Comparison of ENCODE assay signal across 25 mouse cellular contexts in genomic region chr13:12227606-12228005, GRCm38 (mm10). TPM values are rescaled to one million over a fixed set of nuclear protein-coding genes. Genes with fewer than 3 reads are reported as not detected.
DNase-seq lines count a peak whose midpoint lies in the region; ATAC-seq and TF ChIP-seq lines count a peak whose summit lies in the region.
"Had no signal": no experiment of that assay in that cellular context is flagged by ENCODE, and none has a peak within 500 bp of the region (broad histone marks: within the 10 kb centered on the region; RNA-seq: fewer than 3 reads in every experiment).

No protein-coding gene starts in this region.

- ATAC-seq in kidney, embryonic 15.5 days (replicated peaks; ENCODE audit: low FRiP score), result no peak
- ATAC-seq: forebrain, embryonic 14.5 days; hindbrain, embryonic 16.5 days had no signal

- peak overlapping the region; percentile 60 for H3K27ac ChIP-seq in gastrocnemius, adult 2 months
- no peak overlapping the region for H3K27ac ChIP-seq in kidney, embryonic 15.5 days
- H3K27ac ChIP-seq: embryonic facial prominence, embryonic 15.5 days; forebrain, embryonic 10.5 days; heart, embryonic 10.5 days; hindbrain, embryonic 12.5 days had no signal

- no peak overlapping the region for H3K9ac ChIP-seq in kidney, embryonic 15.5 days
- H3K9ac ChIP-seq: embryonic facial prominence, embryonic 15.5 days; hindbrain, embryonic 12.5 days had no signal

- no peaks in the 10 kb centered on the region for H3K27me3 ChIP-seq in kidney, embryonic 15.5 days
- H3K27me3 ChIP-seq: CH12.LX; embryonic facial prominence, embryonic 15.5 days; hindbrain, embryonic 12.5 days had no signal

- H3K4me3 ChIP-seq in gastrocnemius, adult 2 months, result no peak overlapping the region
- H3K4me3 ChIP-seq in kidney, embryonic 15.5 days (replicated peaks), result no peak overlapping the region
- H3K4me3 ChIP-seq: embryonic facial prominence, embryonic 15.5 days; erythroblast, embryonic 14.5 days; forebrain, embryonic 10.5 days; heart, embryonic 10.5 days; hindbrain, embryonic 12.5 days had no signal

- no peaks in the 10 kb centered on the region for H3K4me1 ChIP-seq in kidney, embryonic 15.5 days
- H3K4me1 ChIP-seq: embryonic facial prominence, embryonic 15.5 days; forebrain, embryonic 10.5 days; heart, embryonic 10.5 days; hindbrain, embryonic 12.5 days had no signal

- H3K9me3 ChIP-seq in kidney, embryonic 15.5 days (replicated peaks), result no peaks in the 10 kb centered on the region
- H3K9me3 ChIP-seq: embryonic facial prominence, embryonic 15.5 days; forebrain, embryonic 10.5 days; heart, embryonic 10.5 days; hindbrain, embryonic 12.5 days had no signal

- intact Hi-C loops in gastrocnemius, adult 2 months (cut with DNase I), result no loop called here
- intact Hi-C loops in gastrocnemius, postnatal 14 days (cut with DNase I; ENCODE audit: low total_unique reads), result no loop called here

- H3K4me2 ChIP-seq in kidney, embryonic 15.5 days, result no peak overlapping the region
- H3K4me2 ChIP-seq: embryonic facial prominence, embryonic 15.5 days; hindbrain, embryonic 12.5 days had no signal

- WGBS in kidney, embryonic 15.5 days, result 78% methylated on average over 5 of the region's 5 CpGs

- DNase-seq in gastrocnemius, adult 2 months, result no peak
- no peak for DNase-seq in gastrocnemius, postnatal 14 days
- DNase-seq in kidney, postnatal 10 days, result peak; percentile 14
- DNase-seq in lung, postnatal 10 days, result peak; percentile 10
- DNase-seq in lung, postnatal 25 days (ENCODE audit: low spot score), result no peak
- DNase-seq in yolk sac, embryonic 10.5 days (ENCODE audit: low spot score), result peak; percentile 55
- DNase-seq in spleen, postnatal 4 days (ENCODE audit: low spot score in 2 of 2), result no peak
- DNase-seq: adrenal gland, adult 2 months; adrenal gland, postnatal 25 days; cerebellum, adult 18-20 months; cerebellum, adult 9-11 months; cerebellum, postnatal 36 days; gastrocnemius, postnatal 10 days; heart, adult 11 months; heart, postnatal 10 days; heart, postnatal 4 days had no signal

- peaks cover 84% of the 10 kb centered on the region for H3K36me3 ChIP-seq in kidney, embryonic 15.5 days

- no peak for TF ChIP-seq CTCF in gastrocnemius, adult 2 months (IDR thresholded peaks at IDR 0.05)

RNA-seq across cellular contexts. Expression of gene Mtr, which starts 30.3 kb away (rescaled TPM):
- total RNA-seq in gastrocnemius, adult 2 months (2021), result 10 to 100 TPM; 15.6 to 18.0 TPM
- 10 to 100 TPM; 18.1 TPM for total RNA-seq in gastrocnemius, postnatal 14 days (2021)
- polyA plus RNA-seq in kidney, embryonic 15.5 days (2015; fragmentation: Nextera tagmentation; extraction: Ambion mirVana), result 13.7 and 15.0 TPM in 2 replicates

Comparison
In these comparisons a context has a peak if more than half of its experiments do, and no peak if none do; other contexts are left out.
1. DNase-seq: peak in kidney, postnatal 10 days (single experiment), lung, postnatal 10 days (single experiment) and yolk sac, embryonic 10.5 days (single experiment); none in gastrocnemius, adult 2 months (single experiment), gastrocnemius, postnatal 14 days (single experiment), lung, postnatal 25 days (single experiment) and spleen, postnatal 4 days (0 of 2).